Mouse (Mus musculus): ENCODE results near the gene Fam114a1.

Gene Fam114a1

GRCm38 (mm10) chr5:64969861-64970771 is at the start of gene Fam114a1:
Fam114a1 (plus strand) TSS chr5:64970071.
- DNase-seq (ENCODE audit: low read depth, low spot score) = peak; percentile 46

- DNase-seq (ENCODE audit: low read depth, low spot score) = no peak
Measured at GRCm38 (mm10) chr5:64922891-64923381, 46.9 kb upstream of the Fam114a1 start.

GRCm38 (mm10) chr5:64932215-64932614 is 37.7 kb upstream of the Fam114a1 start:
- DNase-seq (ENCODE audit: low read depth, low spot score) = no peak

- DNase-seq (ENCODE audit: low read depth, low spot score) = no peak
Measured at GRCm38 (mm10) chr5:64932775-64933174, 37.1 kb upstream of the Fam114a1 start.

GRCm38 (mm10) chr5:64951486-64951885 is 18.4 kb upstream of the Fam114a1 start:
- DNase-seq (ENCODE audit: low read depth, low spot score) = no peak

- DNase-seq (ENCODE audit: low read depth, low spot score) = no peak
Measured at GRCm38 (mm10) chr5:64954931-64955330, 14.9 kb upstream of the Fam114a1 start.

- DNase-seq (ENCODE audit: low read depth, low spot score) = no peak
Measured at GRCm38 (mm10) chr5:64958991-64959842, 10.7 kb upstream of the Fam114a1 start.

- peak; percentile 16 for DNase-seq (ENCODE audit: low read depth, low spot score)
Measured at GRCm38 (mm10) chr5:64959843-64960230, 10.0 kb upstream of the Fam114a1 start, which contains the start of gene Tlr6. Tlr6 (minus strand) TSS chr5:64960097.

GRCm38 (mm10) chr5:64960857-64961391 is 8.9 kb upstream of the Fam114a1 start:
- no peak for DNase-seq (ENCODE audit: low read depth, low spot score)

- DNase-seq (ENCODE audit: low read depth, low spot score) = no peak
Measured at GRCm38 (mm10) chr5:64963271-64963670, 6.6 kb upstream of the Fam114a1 start.

- DNase-seq (ENCODE audit: low read depth, low spot score) = no peak
Measured at GRCm38 (mm10) chr5:64963735-64964134, 6.1 kb upstream of the Fam114a1 start.

- peak; percentile 35 for DNase-seq (ENCODE audit: low read depth, low spot score)
Measured at GRCm38 (mm10) chr5:64968961-64969860, 660 bp upstream of the Fam114a1 start.

GRCm38 (mm10) chr5:64975121-64975520 is 5.2 kb downstream of the Fam114a1 start:
- no peak for DNase-seq (ENCODE audit: low read depth, low spot score)

GRCm38 (mm10) chr5:64977128-64977527 is 7.3 kb downstream of the Fam114a1 start:
- DNase-seq (ENCODE audit: low read depth, low spot score) = no peak

- DNase-seq (ENCODE audit: low read depth, low spot score) = no peak
Measured at GRCm38 (mm10) chr5:64985971-64986370, 16.1 kb downstream of the Fam114a1 start.

- no peak for DNase-seq (ENCODE audit: low read depth, low spot score)
Measured at GRCm38 (mm10) chr5:64989940-64990339, 20.1 kb downstream of the Fam114a1 start.

GRCm38 (mm10) chr5:64992540-64992939 is 22.7 kb downstream of the Fam114a1 start:
- peak; percentile 63 for DNase-seq (ENCODE audit: low read depth, low spot score)

GRCm38 (mm10) chr5:64995408-64995807 is 25.5 kb downstream of the Fam114a1 start:
- no peak for DNase-seq (ENCODE audit: low read depth, low spot score)

- peak; percentile 45 for DNase-seq (ENCODE audit: low read depth, low spot score)
Measured at GRCm38 (mm10) chr5:65002940-65003824, 33.3 kb downstream of the Fam114a1 start.
